Mouse (Mus musculus) brain, adult 10 weeks (tissue): ENCODE results near the gene Cep126. TPM values are rescaled to one million over a fixed set of nuclear protein-coding genes. Genes with fewer than 3 reads are reported as not detected.

Experiments
- polyA plus RNA-seq: library from polyadenylated mRNA; stranded (reverse); fragments of 350-450 nt; fragmentation: Illumina TruSeq; extraction: RNeasy Lipid Tissue Mini Kit (QIAGEN cat#74804); gene quantifications from one replicate; pipeline ENCODE4 v1.2.3, GENCODE M21; 2015; ENCODE audit warnings: low read depth, low replicate concordance

The Cep126 gene
- polyA plus RNA-seq = 12.4 TPM

GRCm38 (mm10) chr9:8134117-8134574 lies at the start of gene Cep126:
TSS of gene Cep126 (minus strand) at chr9:8134294.

GRCm38 (mm10) chr9:8042338-8043043 lies 91.6 kb downstream of the Cep126 start, which contains the start of gene Cfap300:
TSS of gene Cfap300 (minus strand) at chr9:8042823.

Other genes starting within 250 kb of the Cep126 start
- gene Yap1, start 129.7 kb downstream of the Cep126 start, polyA plus RNA-seq = 14.4 TPM
- gene Cfap300, start 91.5 kb downstream of the Cep126 start, polyA plus RNA-seq = 13.7 TPM